Mouse (Mus musculus) erythroid progenitor cell, adult 5-6 weeks (primary cell): ENCODE results near the gene Fam83e. TPM values are rescaled to one million over a fixed set of nuclear protein-coding genes. Genes with fewer than 3 reads are reported as not detected.

Experiments used
- ATAC-seq: replicated peaks from 2 replicates; pipeline ENCODE4 v1.8.0; 2016; ENCODE audit warnings: moderate number of reproducible peaks, mild to moderate bottlenecking, moderate TSS enrichment, inconsistent platforms; ENCODE audit not compliant: poor library complexity, low FRiP score, severe bottlenecking
- total RNA-seq, 2 experiments: library from RNA; stranded (forward) in 1 of 2; stranded (reverse) in 1 of 2; fragments of 150-400 nt in 1 of 2; fragments of 186-747, 209-891 nt in 1 of 2; gene quantifications; 2 replicates each; pipeline versions ENCODE4 v1.2.3 to v1.2.4; 2015 to 2017; ENCODE audit warnings: low replicate concordance in 2 of 2

The Fam83e gene
- total RNA-seq, 2 experiments from 2014 or later, result not detected

DNA sequence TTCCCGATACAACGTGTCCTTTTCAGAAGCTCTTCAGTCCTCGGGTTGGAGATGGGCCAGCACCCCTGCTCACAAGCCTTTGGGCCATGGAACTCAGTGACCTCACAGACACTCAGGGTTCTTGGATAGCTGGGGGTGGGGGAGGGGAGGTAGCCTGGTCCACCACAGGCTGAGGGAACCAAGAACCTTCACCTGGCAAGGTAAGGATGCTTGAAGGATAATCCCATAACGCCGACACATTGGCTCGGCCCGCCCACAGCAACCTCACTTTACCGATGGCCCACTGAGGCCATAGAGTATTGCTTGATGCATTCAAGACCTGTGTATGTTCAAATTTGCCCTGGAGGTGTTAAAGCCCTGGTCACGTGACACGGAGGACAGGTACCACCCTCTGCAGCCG, 4.7 kb downstream of the Fam83e start, which contains the start of gene Spaca4:
Gene Spaca4 (minus strand): TSS at position 101 of the 400 bp plus-strand sequence.
- no peak for ATAC-seq

DNA sequence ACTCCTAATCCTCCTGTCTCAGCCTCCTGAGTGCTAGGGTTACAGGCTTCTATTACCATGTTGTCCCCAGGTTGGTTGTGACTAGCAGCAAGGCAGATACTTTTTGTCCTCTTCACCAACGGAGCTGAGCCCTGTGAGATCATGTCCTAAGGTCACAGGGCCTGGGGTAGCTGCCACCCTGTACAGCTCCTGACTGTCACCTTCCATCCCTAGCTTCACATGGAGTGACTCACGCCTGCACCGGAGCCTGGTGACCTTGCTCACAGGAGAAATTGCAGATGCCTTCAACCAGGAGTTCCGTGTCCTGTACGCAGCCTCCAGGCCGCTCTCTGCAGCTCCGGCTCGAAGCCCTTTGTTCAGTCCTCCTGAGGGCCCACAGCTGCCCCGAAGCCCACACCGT, 5.4 kb downstream of the Fam83e start:
- no peak for ATAC-seq

DNA sequence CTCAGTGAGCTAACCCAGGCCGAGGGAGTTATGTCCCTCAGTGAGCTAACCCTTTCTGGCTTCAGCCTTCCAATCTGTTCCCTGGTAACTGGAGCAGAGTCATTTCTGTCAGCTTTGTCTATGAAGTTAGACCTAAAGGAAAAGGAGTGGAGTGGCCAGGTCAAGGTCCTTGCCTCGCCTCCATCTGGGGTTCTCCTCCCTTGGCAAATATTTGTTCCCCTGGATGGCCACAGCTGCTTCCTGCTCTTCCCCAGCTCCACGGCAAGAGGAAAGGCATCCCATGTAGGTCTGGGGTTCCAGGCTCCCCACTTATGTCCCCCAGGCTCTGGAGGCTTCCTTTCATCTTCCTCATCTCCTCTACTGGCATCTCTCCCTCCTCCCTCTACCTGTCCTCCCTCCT, 6.6 kb downstream of the Fam83e start:
- ATAC-seq, result no peak

DNA sequence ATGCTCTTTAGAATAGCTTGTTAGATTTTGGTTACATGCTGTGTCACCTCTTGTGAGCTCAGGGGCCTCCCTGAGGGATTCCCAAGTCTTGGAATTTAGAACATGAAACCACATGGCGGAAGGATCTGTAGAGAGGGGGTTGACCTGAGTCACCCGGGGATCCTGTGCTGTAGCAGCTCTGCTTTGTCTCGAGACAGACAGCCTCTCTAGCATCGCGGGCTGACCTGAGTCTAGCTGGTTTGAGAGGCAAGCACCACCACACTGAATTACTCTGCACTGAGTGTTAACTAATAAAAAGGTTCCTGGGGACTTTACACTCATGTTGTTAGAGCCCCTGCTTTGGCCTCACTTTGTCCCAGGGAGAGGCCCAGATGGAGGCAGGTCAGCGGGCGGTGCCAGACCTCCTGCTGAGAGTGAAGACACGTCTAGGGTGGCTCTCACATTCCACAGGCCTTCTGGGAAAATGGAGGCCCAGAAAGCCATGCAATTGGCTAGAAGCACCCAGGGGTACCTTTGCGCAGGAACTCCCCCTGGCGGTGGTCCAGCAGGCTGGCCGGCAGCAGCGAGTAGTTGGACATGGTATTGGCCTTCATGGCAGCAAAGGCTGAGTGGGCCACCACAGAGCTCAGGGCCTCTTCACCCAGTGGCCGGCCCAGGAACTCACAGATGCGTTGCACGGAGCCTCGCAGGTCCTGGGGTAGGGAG, 9.9 kb downstream of the Fam83e start:
- ATAC-seq, result peak; percentile 48; the same call in 1 of the 2 replicates

DNA sequence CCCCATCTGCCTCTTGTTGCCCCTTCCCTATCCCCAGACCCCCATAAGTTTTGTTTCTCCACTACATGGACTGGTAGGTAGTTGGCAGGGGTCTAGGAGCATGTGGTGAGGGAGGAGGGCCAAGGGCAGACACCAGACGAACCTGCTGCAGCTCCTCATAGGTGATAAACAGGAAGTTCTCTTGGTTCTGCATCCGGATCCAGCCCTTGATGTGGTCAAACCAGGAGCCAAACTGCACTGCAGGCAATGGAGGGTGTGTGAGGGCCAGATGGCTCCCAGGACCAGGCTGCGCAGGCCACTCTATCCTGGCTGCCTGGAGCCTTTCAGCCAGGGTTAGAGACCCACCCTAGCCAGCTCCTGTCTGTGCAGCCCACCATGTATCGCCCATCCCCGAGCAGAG, 12.5 kb downstream of the Fam83e start:
- ATAC-seq, result no peak

DNA sequence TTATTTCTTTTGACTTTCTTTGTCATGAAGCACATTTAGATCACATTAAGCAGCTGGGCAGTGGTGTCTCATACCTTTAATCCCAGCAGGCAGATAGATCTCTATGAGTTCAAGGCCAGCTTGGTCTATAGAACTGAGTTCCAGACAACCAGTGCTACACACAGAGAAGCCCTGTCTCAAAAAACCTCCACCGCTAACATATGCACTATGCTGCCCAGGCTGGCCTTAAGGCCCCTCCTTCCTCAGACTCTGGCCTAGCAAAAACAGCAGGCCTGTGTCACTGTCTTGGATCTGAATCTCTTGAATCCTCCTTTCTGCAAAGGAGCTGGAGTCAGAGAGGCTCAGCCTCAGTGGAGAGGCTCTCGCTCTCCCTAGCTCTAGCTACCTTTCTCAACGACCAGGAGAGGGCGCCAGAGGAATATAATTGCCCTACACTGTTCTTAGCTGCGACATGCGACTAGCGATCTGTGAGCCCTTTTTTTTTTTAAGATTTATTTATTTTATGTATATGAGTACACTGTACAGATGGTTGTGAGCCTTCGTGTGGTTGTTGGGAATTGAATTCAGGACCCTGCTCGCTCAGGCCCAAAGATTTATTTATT, 18.3 kb downstream of the Fam83e start:
- peak; percentile 88 for ATAC-seq

DNA sequence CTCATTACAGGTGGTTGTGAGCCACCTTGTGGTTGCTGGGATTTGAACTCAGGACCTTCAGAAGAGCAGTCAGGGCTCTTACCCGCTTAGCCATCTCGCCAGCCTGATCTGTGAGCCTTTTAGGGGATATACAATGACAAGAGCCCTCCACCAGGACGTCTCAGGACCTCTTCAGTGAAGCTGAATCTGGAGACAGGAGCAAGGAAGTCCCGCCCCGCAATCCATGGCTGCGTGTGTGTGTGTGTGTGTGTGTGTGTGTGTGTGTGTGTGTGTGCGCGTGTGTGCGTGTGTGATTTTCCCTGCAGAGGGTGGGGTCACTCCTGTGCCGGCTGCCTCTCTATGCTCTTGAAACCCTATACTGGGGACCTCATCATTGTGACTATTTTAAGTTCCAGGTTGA, 18.8 kb downstream of the Fam83e start:
- ATAC-seq, result no peak

DNA sequence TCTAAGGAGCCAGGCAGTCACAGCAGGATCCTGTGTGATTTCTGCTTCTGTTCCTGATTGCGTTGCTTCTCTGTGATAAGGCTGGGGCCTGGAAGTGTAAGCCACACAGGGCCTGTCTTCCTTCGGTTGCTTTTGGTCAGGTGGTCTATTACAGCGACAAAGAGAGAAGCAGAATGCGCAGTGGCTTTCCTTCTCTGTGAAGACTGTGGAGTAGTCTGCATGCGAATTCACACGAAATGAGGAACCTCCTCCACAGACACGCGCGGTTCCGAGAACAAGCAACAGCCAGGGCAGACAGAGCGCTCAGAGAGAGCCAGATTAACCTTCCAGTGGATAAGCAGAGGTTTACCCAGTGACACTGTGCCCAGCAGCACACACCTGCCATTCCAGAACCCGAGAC, 20.3 kb downstream of the Fam83e start:
- no peak for ATAC-seq

DNA sequence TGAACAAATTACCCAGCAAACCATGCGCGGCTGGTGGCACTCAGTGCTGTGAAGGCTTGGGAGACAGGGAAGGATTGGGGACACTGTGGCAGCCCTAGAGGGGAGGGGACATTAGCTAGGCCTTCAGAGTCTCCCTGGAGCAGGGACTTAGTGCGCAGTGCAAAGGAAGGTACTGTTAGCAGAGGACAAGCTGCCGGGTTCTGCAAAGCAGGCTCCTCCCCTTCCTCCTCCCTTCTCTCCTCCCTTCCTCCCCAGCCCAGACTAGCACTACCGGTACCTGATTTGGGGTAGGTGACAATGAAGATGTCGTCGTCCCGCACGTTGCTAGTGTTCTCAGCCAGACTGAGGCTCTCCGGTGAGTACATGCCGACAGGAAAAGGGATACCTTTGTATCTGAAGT, 20.8 kb downstream of the Fam83e start:
- no peak for ATAC-seq

DNA sequence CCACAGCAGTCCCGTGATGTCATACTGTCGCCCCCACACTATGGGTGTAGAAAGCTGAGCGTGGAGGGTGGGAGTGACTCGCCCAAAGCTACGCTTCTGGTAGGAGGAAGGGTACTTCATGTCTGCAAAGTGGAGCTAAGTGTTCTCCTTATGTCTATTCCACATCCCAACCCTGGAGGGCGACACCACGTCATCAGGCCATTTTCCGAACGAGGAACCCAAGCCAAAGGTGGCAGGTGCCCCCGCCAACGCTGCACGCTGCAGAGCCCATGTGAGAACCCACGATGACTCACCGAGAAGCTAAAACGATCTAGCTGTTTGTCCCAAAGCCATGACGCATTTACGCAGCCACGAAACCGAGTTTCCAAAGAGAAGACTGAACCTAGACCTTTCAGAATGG, 21.3 kb downstream of the Fam83e start:
- ATAC-seq, result no peak

DNA sequence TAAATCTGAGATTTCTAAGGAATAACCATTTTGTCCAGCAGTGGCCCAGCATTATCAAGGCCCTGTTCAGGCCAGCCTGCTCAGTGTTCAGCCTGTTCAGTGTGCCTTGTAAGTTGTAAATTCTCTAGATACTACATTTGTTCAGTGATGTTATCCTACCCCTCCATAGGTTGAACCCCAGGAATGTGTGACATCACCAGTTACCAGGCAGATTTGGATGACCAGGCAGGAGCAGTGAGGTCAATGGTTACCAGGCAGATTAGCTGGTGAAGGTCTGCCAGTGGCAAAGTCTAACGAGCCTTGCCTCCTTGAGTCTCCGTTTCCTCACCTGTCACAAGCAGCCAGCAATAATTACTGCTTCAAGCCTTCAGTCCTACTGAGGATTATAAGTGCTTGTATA, 23.4 kb downstream of the Fam83e start:
- ATAC-seq, result no peak

DNA sequence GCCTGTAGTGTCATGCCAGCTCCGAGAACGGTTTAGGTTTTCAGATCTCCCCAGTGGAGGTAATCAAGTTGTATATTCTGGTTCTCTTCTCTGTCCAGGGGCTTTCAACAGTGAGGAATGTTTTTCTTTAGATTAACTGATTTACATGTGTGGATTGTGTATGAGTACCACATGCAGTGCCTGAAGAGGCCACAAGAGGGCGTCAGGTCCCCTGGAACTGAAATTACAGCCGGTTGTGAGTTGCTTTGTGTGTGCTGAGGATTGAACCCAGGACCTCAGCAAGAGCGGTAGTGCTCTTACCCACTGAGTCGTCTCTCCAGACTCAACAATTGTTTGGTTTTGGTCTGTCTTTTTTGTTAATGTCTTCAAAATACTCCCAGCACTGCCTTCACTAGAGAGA, 25.5 kb downstream of the Fam83e start:
- ATAC-seq, result no peak

DNA sequence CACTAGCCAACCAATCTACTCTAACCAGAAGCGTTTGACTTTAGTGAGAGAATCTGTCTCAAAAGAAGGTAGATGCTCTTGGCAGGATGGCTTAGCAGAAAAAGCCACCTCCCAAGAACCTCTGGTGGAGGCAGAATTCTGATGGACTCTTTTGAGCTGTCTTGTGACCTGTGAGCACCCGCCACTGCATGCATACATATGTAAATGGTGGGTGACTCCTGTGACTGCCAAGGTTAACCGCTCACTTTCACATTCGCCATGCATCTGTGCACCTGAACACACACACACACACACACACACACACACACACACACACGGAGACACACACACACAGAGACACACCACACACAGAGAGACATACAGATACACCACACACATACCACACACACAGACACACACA, 26.4 kb downstream of the Fam83e start:
- no peak for ATAC-seq

DNA sequence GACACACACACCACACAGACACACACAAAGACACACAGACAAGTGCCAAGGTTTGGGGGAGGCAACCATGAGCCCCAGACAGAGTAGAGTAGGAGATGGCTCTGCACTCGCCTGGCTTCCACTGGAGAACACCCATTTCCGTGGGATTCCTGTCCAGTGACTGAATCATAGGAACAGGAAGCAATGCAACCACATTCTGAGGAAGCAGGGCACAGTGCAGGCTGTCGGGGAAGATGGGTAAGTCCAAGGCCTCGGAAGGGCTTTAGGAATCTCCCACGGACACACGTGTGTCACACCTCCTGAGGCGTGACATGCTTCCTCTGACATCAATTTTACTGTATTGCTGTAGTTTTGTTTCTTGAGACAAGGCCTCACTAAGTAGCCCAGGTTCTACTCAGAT, 27.1 kb downstream of the Fam83e start:
- ATAC-seq, result no peak

DNA sequence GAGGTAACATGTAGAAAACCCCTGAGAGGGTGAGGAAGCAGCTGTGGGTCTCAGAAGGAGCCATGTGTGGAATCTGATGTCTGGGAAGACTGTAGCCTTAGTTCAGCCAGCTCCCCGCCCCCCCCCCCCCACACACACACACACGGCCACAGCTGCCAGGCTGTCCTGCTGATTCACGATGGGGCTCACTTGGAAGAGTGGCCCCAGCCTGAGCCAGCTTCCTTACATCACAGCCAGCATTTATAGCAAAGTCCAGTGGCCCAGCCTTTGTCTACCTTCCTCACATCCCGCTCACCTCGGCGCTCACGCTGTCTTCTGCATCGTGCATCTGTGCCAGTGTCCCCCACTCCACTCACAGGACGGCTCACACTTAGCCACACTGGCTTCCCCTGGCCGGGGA, 28.4 kb downstream of the Fam83e start:
- no peak for ATAC-seq

DNA sequence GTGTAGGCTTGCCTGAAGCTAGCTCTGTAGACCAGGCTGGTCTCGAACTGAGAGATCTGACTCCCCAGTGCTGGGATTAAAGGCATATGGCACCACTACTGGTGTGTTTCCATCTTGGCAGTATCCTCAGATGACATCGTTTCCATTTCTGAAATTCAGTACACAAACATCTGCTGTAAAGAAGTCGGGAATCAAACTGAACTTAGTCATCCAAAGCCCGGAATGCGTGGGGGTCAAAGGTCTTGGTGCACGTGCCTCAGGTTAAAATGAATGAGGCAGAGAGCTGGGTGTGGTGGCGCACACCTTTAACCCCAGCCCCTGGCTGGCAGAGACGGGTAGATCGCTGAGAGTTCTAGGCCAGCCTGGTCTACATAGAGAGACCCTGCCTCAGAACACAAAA, 29.1 kb downstream of the Fam83e start:
- no peak for ATAC-seq

DNA sequence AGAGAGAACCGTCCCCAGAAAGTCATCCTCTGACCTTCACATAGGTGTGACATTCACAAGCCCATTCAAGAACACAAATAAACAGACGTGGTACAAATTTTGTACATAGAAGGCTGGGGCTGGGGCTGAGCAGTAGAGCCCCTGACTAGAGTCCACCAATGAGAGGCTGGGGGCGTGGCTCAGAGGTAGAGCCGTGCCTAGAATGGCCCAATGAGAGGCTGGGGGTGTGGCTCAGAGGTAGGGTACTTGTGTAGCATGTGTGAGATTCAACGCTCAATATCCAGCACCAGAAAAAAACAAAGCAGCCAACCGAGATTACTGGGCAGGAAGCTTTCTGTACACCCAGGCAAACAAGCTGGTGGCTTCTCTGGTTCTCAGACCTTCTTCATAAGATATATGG, 34.7 kb downstream of the Fam83e start:
- ATAC-seq, result no peak

DNA sequence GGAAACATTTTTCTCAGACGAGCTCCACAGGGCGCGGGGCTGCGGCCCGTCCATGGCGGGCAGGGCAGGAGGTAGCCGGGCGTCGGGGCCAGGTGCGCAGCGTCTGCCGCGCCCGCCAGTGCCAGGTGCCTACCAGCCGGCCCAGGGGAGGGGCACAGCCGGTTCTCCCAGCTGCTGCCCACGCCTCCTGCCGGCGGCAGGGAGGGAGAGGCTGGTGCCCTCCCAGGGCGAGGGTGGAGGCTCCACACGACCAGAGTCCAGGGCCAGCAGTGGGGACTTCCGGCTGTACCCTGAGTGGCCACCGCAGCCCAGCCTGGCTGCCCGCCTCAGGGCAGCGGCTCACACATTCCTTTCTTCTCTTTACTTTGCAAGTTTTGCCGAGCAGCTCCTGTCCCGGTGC, 38.4 kb downstream of the Fam83e start:
- no peak for ATAC-seq

DNA sequence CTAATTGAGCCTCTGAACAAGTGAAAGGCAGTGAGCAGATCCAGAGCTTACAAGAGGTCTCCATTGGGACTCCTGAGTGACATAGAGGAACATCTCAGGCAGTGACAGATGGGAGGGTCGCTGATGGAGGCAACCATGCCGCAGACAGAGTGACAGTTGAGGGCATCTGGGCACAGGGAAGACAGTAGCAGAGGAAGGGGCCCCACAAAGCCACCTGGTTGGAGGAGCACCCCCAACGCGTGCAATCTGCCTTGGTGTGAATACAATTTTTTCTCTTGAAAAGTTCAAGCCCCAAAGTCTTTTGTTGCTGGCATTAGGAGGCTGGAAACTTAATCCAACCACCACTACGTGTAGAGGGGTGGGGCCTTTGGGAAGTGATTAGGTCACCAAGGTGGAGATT, 39.1 kb downstream of the Fam83e start:
- ATAC-seq, result no peak

DNA sequence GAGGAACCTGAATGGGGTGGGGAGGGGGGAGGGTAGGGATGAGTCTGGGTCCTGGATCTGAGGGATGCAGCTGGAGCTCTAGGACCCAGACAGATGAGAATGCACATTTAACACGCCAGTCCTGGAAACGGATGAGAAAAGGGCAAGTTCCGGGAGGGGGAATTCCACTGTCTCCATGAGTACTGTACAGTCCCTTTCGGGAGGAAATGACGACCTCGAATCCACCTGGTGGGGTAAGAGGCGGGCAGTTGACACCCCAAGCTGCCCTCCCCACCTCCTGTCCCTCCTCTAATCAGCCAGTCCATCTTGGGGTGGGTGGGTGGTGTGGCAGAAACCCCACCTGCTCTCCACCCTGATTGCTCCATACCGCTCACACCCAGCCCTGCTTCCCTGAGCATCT, 45.0 kb downstream of the Fam83e start:
- no peak; the same call in 1 of the 2 replicates for ATAC-seq

DNA sequence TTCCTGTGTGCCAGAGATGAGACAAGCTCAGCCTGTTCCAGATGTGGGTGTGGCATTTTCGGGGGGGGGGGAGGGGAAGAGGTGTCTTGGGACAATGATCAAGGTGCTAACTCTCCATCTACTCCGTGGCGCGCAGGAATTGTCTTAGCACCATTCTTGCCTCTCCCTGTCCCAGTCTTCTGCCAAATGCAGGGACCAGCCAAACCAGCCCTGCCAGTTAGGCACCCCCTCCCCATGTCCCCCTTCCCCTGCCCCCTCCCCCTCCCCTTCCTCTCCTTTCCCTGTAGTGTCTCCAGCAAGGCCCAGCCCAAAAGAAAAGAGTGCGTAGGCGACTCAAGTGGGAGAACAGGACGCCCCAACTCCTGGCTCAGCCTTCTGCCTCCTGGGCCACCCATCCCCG, 45.8 kb downstream of the Fam83e start:
- ATAC-seq, result no peak

DNA sequence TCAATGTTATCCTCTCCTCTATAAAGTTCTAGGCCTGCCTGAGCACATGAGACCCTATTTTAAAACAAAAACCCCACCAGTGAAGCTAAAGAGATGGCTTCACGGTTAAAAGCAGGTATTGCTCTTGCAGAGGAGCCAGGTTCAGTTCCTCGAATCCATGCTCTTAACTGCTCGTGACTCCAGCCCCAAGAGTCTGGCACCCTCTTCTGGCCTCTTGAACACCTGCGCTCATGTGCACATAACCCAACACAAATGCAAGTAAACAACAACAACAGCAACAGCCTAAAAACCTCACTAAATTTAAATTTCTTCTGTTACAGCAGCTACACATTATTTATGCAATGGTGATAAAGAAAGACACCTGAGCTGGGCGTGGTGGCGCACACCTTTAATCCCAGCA, 46.5 kb downstream of the Fam83e start:
- ATAC-seq, result no peak
